Mouse (Mus musculus) stomach, embryonic 14.5 days (tissue): Measurements from ENCODE around the gene Kcnk2. TPM values are rescaled to one million over a fixed set of nuclear protein-coding genes. Genes with fewer than 3 reads are reported as not detected.
A peak's percentile ranks its signal among the peaks of the same experiment; 100 is the strongest.

Experiments
- ATAC-seq: fragments of 200-750 bp; cut with Nextera tagmentation; 2 replicates; pipeline ENCODE4 v1.8.0; 2017; ENCODE audit warnings: low read depth, moderate TSS enrichment; ENCODE audit not compliant: insufficient number of reproducible peaks, insufficient read depth, low FRiP score
- H3K27ac ChIP-seq: fragments of 300-500 bp; sonication (generic); 2 replicates; pipeline ENCODE4 v1.5.1; 2014; ENCODE audit warnings: mild to moderate bottlenecking, low read length, moderate library complexity, mixed read lengths
- H3K27me3 ChIP-seq: fragments of 300-500 bp; sonication (generic); 2 replicates; pipeline ENCODE4 v1.6.1; 2014; ENCODE audit warnings: low read length, control low read depth, mixed read lengths; ENCODE audit not compliant: control insufficient read depth, insufficient read depth
- H3K36me3 ChIP-seq: fragments of 300-500 bp; sonication (generic); 2 replicates; pipeline ENCODE4 v1.6.1; 2014; ENCODE audit warnings: mild to moderate bottlenecking, control low read depth, low read length, moderate library complexity, mixed read lengths; ENCODE audit not compliant: control insufficient read depth, insufficient read depth
- H3K4me1 ChIP-seq: fragments of 300-500 bp; sonication (generic); 2 replicates; pipeline ENCODE4 v1.6.1; 2014; ENCODE audit warnings: low read length, control low read depth, mixed read lengths; ENCODE audit not compliant: control insufficient read depth, insufficient read depth
- H3K4me2 ChIP-seq: fragments of 300-500 bp; sonication (generic); replicated peaks from 2 replicates; pipeline ENCODE4 v1.6.1; 2014; ENCODE audit warnings: low read depth, low read length, control low read depth
- H3K4me3 ChIP-seq: fragments of 300-500 bp; sonication (generic); 2 replicates; pipeline ENCODE4 v1.5.1; 2014; ENCODE audit warnings: low read depth, low read length, control low read depth
- H3K9ac ChIP-seq: fragments of 300-500 bp; sonication (generic); replicated peaks from 2 replicates; pipeline ENCODE4 v1.6.1; 2014; ENCODE audit warnings: low read depth, mild to moderate bottlenecking, control low read depth, low read length, moderate library complexity, mixed read lengths
- H3K9me3 ChIP-seq: fragments of 300-500 bp; sonication (generic); 2 replicates; pipeline ENCODE4 v1.6.1; 2016; ENCODE audit warnings: low read depth, low read length, control low read depth; ENCODE audit not compliant: control insufficient read depth
- WGBS: fragments of 180-500 bp; shearing (Covaris S2); extraction: QIAGEN DNeasy Blood & Tissue Kit; methylation state at CpG from one replicate; pipeline ENCODE4 v1.1.7; 2014; 5-methylcytosine and 5-hydroxymethylcytosine counted together
- polyA plus RNA-seq: library from polyadenylated mRNA; unstranded; fragments of >200 nt; fragmentation: Nextera tagmentation; extraction: Ambion mirVana; gene quantifications from 2 replicates; pipeline ENCODE4 v1.2.1, GENCODE M21; 2014

Gene Kcnk2
- polyA plus RNA-seq, result 4.3 and 6.8 TPM in 2 replicates

GRCm38 (mm10) chr1:189402223-189402943 lies at the start of gene Kcnk2:
TSS of gene Kcnk2 (minus strand) at chr1:189402273.
- Histone ChIP-seq H3K36me3 (no peaks in the 10 kb centered on the region), H3K9ac (no peak within 1 kb of the TSS), H3K9me3 (no peaks in the 10 kb centered on the region), H3K4me3 (no peak within 1 kb of the TSS), H3K27me3 (no peaks in the 10 kb centered on the region), H3K4me1 (no peaks in the 10 kb centered on the region), H3K4me2 (0 out of 2 replicates have a peak within 1 kb of the TSS, but pooled peaks have one; percentile 0), H3K27ac (no peak within 1 kb of the TSS)
- no peak for ATAC-seq
- WGBS, result 17% methylated on average over 14 of the region's 14 CpGs

GRCm38 (mm10) chr1:189440741-189441140 lies 38.7 kb upstream of the Kcnk2 start:
- Histone ChIP-seq H3K4me3 (no peak overlapping the region), H3K27me3 (no peaks in the 10 kb centered on the region), H3K36me3 (no peaks in the 10 kb centered on the region), H3K27ac (no peak overlapping the region), H3K4me1 (no peaks in the 10 kb centered on the region), H3K9me3 (no peaks in the 10 kb centered on the region), H3K4me2 (no peak overlapping the region), H3K9ac (no peak overlapping the region)
- no peak for ATAC-seq
- 75% methylated on average over 9 of the region's 9 CpGs for WGBS

- Histone ChIP-seq H3K27me3 (no peaks in the 10 kb centered on the region), H3K36me3 (no peaks in the 10 kb centered on the region), H3K4me3 (no peak overlapping the region), H3K4me2 (no peak overlapping the region), H3K9me3 (no peaks in the 10 kb centered on the region), H3K27ac (no peak overlapping the region), H3K9ac (no peak overlapping the region), H3K4me1 (no peaks in the 10 kb centered on the region)
- 72% methylated on average over 5 of the region's 5 CpGs for WGBS
- no peak for ATAC-seq
These were observed 35.1 kb upstream of the Kcnk2 start for GRCm38 (mm10) chr1:189437126-189437525.

- no peak overlapping the region for H3K4me3 ChIP-seq
- H3K9me3 ChIP-seq, result no peaks in the 10 kb centered on the region
- 79% methylated on average over 10 of the region's 10 CpGs for WGBS
- no peak overlapping the region for H3K9ac ChIP-seq
- H3K27me3 ChIP-seq, result no peaks in the 10 kb centered on the region
- no peak overlapping the region for H3K4me2 ChIP-seq
- no peak overlapping the region for H3K27ac ChIP-seq
- no peak for ATAC-seq
- peaks cover 3% of the 10 kb centered on the region; the same call in 1 of the 2 replicates for H3K4me1 ChIP-seq
- H3K36me3 ChIP-seq, result no peaks in the 10 kb centered on the region
These were observed 33.4 kb upstream of the Kcnk2 start for GRCm38 (mm10) chr1:189435452-189435851.

GRCm38 (mm10) chr1:189431479-189431878 lies 29.4 kb upstream of the Kcnk2 start:
- WGBS, result 39% methylated on average over 5 of the region's 5 CpGs
- Histone ChIP-seq H3K27me3 (no peaks in the 10 kb centered on the region), H3K36me3 (no peaks in the 10 kb centered on the region), H3K9me3 (no peaks in the 10 kb centered on the region), H3K4me3 (no peak overlapping the region), H3K4me2 (no peak overlapping the region), H3K27ac (no peak overlapping the region), H3K4me1 (peaks cover 5% of the 10 kb centered on the region; the same call in 1 of the 2 replicates), H3K9ac (no peak overlapping the region)
- ATAC-seq, result no peak

- Histone ChIP-seq H3K4me1 (peaks cover 5% of the 10 kb centered on the region; the same call in 1 of the 2 replicates), H3K27ac (no peak overlapping the region), H3K36me3 (no peaks in the 10 kb centered on the region), H3K9me3 (no peaks in the 10 kb centered on the region), H3K4me2 (no peak overlapping the region), H3K9ac (no peak overlapping the region), H3K4me3 (no peak overlapping the region), H3K27me3 (no peaks in the 10 kb centered on the region)
- WGBS, result 21% methylated on average over 4 of the region's 4 CpGs
- no peak for ATAC-seq
These were observed 28.5 kb upstream of the Kcnk2 start for GRCm38 (mm10) chr1:189430534-189430933.

- Histone ChIP-seq H3K9ac (no peak overlapping the region), H3K27me3 (no peaks in the 10 kb centered on the region), H3K4me2 (no peak overlapping the region), H3K36me3 (no peaks in the 10 kb centered on the region), H3K4me3 (no peak overlapping the region), H3K4me1 (peaks cover 5% of the 10 kb centered on the region; the same call in 1 of the 2 replicates), H3K27ac (no peak overlapping the region), H3K9me3 (no peaks in the 10 kb centered on the region)
- no peak for ATAC-seq
- 65% methylated on average over 10 of the region's 10 CpGs for WGBS
These were observed 27.5 kb upstream of the Kcnk2 start for GRCm38 (mm10) chr1:189429566-189429965.

- no peak overlapping the region for H3K9ac ChIP-seq
- H3K27ac ChIP-seq, result no peak overlapping the region
- H3K27me3 ChIP-seq, result no peaks in the 10 kb centered on the region
- peaks cover 5% of the 10 kb centered on the region; the same call in 1 of the 2 replicates for H3K4me1 ChIP-seq
- 91% methylated on average over 11 of the region's 11 CpGs for whole genome bisulfite sequencing
- no peak overlapping the region for H3K4me2 ChIP-seq
- no peaks in the 10 kb centered on the region for H3K36me3 ChIP-seq
- no peaks in the 10 kb centered on the region for H3K9me3 ChIP-seq
- H3K4me3 ChIP-seq, result no peak overlapping the region
- ATAC-seq, result no peak
These were observed 24.2 kb upstream of the Kcnk2 start for GRCm38 (mm10) chr1:189426252-189426651.

GRCm38 (mm10) chr1:189419914-189420313 lies 17.8 kb upstream of the Kcnk2 start:
- no peak overlapping the region for H3K4me3 ChIP-seq
- WGBS, result 60% methylated on average over 1 of the region's 1 CpGs
- no peak for ATAC-seq
- no peaks in the 10 kb centered on the region for H3K4me1 ChIP-seq
- no peaks in the 10 kb centered on the region for H3K9me3 ChIP-seq
- H3K9ac ChIP-seq, result no peak overlapping the region
- H3K4me2 ChIP-seq, result no peak overlapping the region
- H3K36me3 ChIP-seq, result no peaks in the 10 kb centered on the region
- H3K27ac ChIP-seq, result no peak overlapping the region
- no peaks in the 10 kb centered on the region for H3K27me3 ChIP-seq
